In the genomic region with DNA sequence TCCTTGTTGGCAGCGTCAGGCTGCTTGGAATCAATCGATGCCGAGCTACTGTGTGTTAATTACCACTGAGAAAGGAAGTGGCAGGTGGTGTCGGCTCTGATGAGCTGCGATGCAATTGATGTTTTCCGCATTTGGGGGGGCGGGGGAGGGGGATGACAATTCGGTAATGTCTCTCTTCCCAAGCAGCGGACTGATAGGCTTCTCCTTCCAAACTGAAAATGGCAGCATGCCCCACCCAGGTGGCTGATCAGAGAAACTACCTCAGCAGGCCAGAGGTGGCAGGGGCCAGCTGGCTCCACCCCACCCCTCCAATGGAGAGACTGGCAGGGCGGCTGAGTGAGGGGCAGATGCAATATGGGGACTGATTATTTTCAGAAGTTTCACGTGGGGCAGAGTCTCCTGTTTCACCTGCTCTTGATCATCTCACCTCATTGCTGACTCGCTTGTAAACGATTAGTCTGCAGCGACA, we compare ENCODE assay signal across 10 mouse cellular contexts. TPM values are rescaled to one million over a fixed set of nuclear protein-coding genes. Genes with fewer than 3 reads are reported as not detected.
DNase-seq lines count a peak whose midpoint lies in the region; ATAC-seq lines count a peak whose summit lies in the region.
"Had no signal": no experiment of that assay in that cellular context is flagged by ENCODE, and none has a peak within 500 bp of the region (broad histone marks: within the 10 kb centered on the region; RNA-seq: fewer than 3 reads in every experiment).

No protein-coding gene starts in this region.

- no peak for ATAC-seq in lung, embryonic 15.5 days (ENCODE audit: borderline replicate concordance, extremely low read depth, low FRiP score, low TSS enrichment)
- ATAC-seq in embryonic facial prominence, embryonic 14.5 days (ENCODE audit: low read depth): peak; percentile 56
- no peak; the same call in 1 of the 2 replicates for ATAC-seq in intestine, embryonic 16.5 days
- no peak for ATAC-seq in megakaryocyte-erythroid progenitor cell, adult 5-6 weeks (replicated peaks; ENCODE audit: low FRiP score, low TSS enrichment, poor library complexity, severe bottlenecking)

- no peak for DNase-seq in lung, postnatal 4 days
- DNase-seq in embryonic facial prominence, embryonic 14.5 days (ENCODE audit: low spot score): peak; percentile 41
- DNase-seq in retina, postnatal 1 day: peak; percentile 61
- DNase-seq in lung, postnatal 14 days: no peak
- DNase-seq in frontal cortex, adult 2 months (ENCODE audit: extremely low spot score in 1 of 2, low spot score in 1 of 2): no peak
- DNase-seq: kidney, adult 8-10 months had no signal

- H3K27ac ChIP-seq in lung, embryonic 15.5 days: peak overlapping the region; percentile 13; the same call in 1 of the 2 replicates
- peak overlapping the region; percentile 41 for H3K27ac ChIP-seq in embryonic facial prominence, embryonic 14.5 days (replicated peaks; ENCODE audit: low read depth, low read length)
- H3K27ac ChIP-seq in intestine, embryonic 16.5 days (ENCODE audit: low read length): no peak overlapping the region

- peaks cover 20% of the 10 kb centered on the region for H3K4me1 ChIP-seq in lung, embryonic 15.5 days
- peaks cover 24% of the 10 kb centered on the region for H3K4me1 ChIP-seq in embryonic facial prominence, embryonic 14.5 days (ENCODE audit: control insufficient read depth, insufficient read depth, low read length)
- peaks cover 8% of the 10 kb centered on the region for H3K4me1 ChIP-seq in intestine, embryonic 16.5 days (ENCODE audit: control insufficient read depth, insufficient read depth, low read length)

- H3K4me3 ChIP-seq in lung, embryonic 15.5 days: no peak overlapping the region
- H3K4me3 ChIP-seq in embryonic facial prominence, embryonic 14.5 days (ENCODE audit: low read depth, low read length): no peak overlapping the region
- H3K4me3 ChIP-seq in intestine, embryonic 16.5 days (ENCODE audit: low read length): peak overlapping the region; percentile 18; the same call in 1 of the 2 replicates

- no peak overlapping the region for H3K9ac ChIP-seq in lung, embryonic 15.5 days
- H3K9ac ChIP-seq in embryonic facial prominence, embryonic 14.5 days (ENCODE audit: low read depth, low read length): peak overlapping the region; percentile 9; the same call in 1 of the 2 replicates
- H3K9ac ChIP-seq in intestine, embryonic 16.5 days (ENCODE audit: low read depth, low read length): no peak overlapping the region

- H3K36me3 ChIP-seq in lung, embryonic 15.5 days: no peaks in the 10 kb centered on the region
- H3K36me3 ChIP-seq in embryonic facial prominence, embryonic 14.5 days (ENCODE audit: control insufficient read depth, insufficient read depth, low read length): no peaks in the 10 kb centered on the region
- H3K36me3 ChIP-seq in intestine, embryonic 16.5 days (ENCODE audit: control insufficient read depth, insufficient read depth, low read length): no peaks in the 10 kb centered on the region

- 15% methylated on average over 14 of the region's 14 CpGs for WGBS in lung, embryonic 15.5 days
- 5% methylated on average over 14 of the region's 14 CpGs for WGBS in embryonic facial prominence, embryonic 14.5 days
- 20% methylated on average over 14 of the region's 14 CpGs for WGBS in intestine, embryonic 16.5 days

- H3K27me3 ChIP-seq in lung, embryonic 15.5 days: 0 out of 2 replicates have a peak, but pooled peaks cover 4% of the 10 kb centered on the region
- no peaks in the 10 kb centered on the region for H3K27me3 ChIP-seq in embryonic facial prominence, embryonic 14.5 days (replicated peaks; ENCODE audit: control insufficient read depth, insufficient read depth, low read length)
- no peaks in the 10 kb centered on the region for H3K27me3 ChIP-seq in intestine, embryonic 16.5 days (replicated peaks; ENCODE audit: control insufficient read depth, insufficient read depth, low read length)

- H3K4me2 ChIP-seq in lung, embryonic 15.5 days: peak overlapping the region; percentile 18; the same call in 1 of the 2 replicates
- H3K4me2 ChIP-seq in embryonic facial prominence, embryonic 14.5 days (ENCODE audit: low read depth, low read length): peak overlapping the region; percentile 40
- H3K4me2 ChIP-seq in intestine, embryonic 16.5 days (ENCODE audit: low read depth, low read length): peak overlapping the region; percentile 35

- H3K9me3 ChIP-seq in lung, embryonic 15.5 days: no peaks in the 10 kb centered on the region
- H3K9me3 ChIP-seq in embryonic facial prominence, embryonic 14.5 days (ENCODE audit: control insufficient read depth, low read length): no peaks in the 10 kb centered on the region
- H3K9me3 ChIP-seq in intestine, embryonic 16.5 days (ENCODE audit: control insufficient read depth, low read length): no peaks in the 10 kb centered on the region

RNA-seq across cellular contexts. Expression of a gene that starts 11.2 kb away (rescaled TPM):
- polyA plus RNA-seq in lung, embryonic 15.5 days (2015; fragmentation: Nextera tagmentation; extraction: Ambion mirVana): 109 TPM in 2 replicates
- 93.4 and 95.4 TPM in 2 replicates for polyA plus RNA-seq in embryonic facial prominence, embryonic 14.5 days (2014; fragmentation: Nextera tagmentation; extraction: Ambion mirVana)
- polyA plus RNA-seq in intestine, embryonic 16.5 days (2015; fragmentation: Nextera tagmentation; extraction: Ambion mirVana): 78.5 and 80.0 TPM in 2 replicates
- not detected in 2 replicates for total RNA-seq in megakaryocyte-erythroid progenitor cell, adult 5-6 weeks (2014; fragmentation: Nextera tagmentation)
- not detected in 2 replicates for total RNA-seq in megakaryocyte-erythroid progenitor cell, adult 5-6 weeks (2017)
- polyA plus RNA-seq in frontal cortex, adult 2 months (2012; rRNA removed): 40.7 and 43.7 TPM in 2 replicates
- total RNA-seq: megakaryocyte, adult 5-6 weeks had no signal

Comparison
In these comparisons a context has a peak if more than half of its experiments do, and no peak if none do; other contexts are left out.
1. DNase-seq: peak in embryonic facial prominence, embryonic 14.5 days (single experiment) and retina, postnatal 1 day (single experiment); none in lung, postnatal 4 days (0 of 2), lung, postnatal 14 days (single experiment) and frontal cortex, adult 2 months (0 of 2).
2. Peak in every context shown above with its lines, with median percentiles within 50 percentile points of each other: H3K4me2 ChIP-seq.